ENCODE assay signal across 9 mouse cellular contexts in the genomic region with DNA sequence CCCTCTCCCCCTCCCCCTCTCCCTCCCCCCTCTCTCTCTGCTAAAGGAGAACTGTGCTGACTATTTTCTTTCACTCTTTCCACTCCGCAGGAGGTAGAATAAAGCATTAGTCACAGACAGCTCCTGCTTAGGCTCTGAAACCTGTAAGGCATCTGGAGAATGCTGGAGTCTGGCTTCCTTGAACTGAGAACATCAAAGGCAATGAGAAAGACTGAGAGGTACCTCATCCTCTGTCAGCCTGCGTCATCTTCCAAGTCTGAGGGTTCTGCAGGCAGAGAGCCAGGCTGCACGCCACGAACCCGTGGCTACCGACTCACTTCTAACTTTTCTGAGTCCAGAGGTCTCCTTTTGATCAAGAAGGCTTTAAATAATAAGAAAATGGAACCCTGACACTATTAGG. TPM values are rescaled to one million over a fixed set of nuclear protein-coding genes. Genes with fewer than 3 reads are reported as not detected.
DNase-seq lines count a peak whose midpoint lies in the region; ATAC-seq and TF ChIP-seq lines count a peak whose summit lies in the region.
"Had no signal": no experiment of that assay in that cellular context is flagged by ENCODE, and none has a peak within 500 bp of the region (broad histone marks: within the 10 kb centered on the region; RNA-seq: fewer than 3 reads in every experiment).

No protein-coding gene starts in this region.

- 0 out of 2 replicates have a peak, but pooled peaks have one; percentile 43 for ATAC-seq in midbrain, embryonic 13.5 days
- ATAC-seq in midbrain, postnatal 0 days (ENCODE audit: low FRiP score): no peak
- peak; percentile 56; the same call in 1 of the 2 replicates for ATAC-seq in midbrain, embryonic 16.5 days

- peaks cover 14% of the 10 kb centered on the region for H3K4me1 ChIP-seq in midbrain, embryonic 13.5 days (replicated peaks)
- H3K4me1 ChIP-seq in midbrain, postnatal 0 days (ENCODE audit: insufficient read depth, low read length): no peaks in the 10 kb centered on the region
- peaks cover 10% of the 10 kb centered on the region; the same call in 1 of the 2 replicates for H3K4me1 ChIP-seq in midbrain, embryonic 16.5 days (ENCODE audit: control insufficient read depth, insufficient read depth, low read length)

- WGBS in midbrain, embryonic 13.5 days: 11% methylated on average over 6 of the region's 6 CpGs
- 9% methylated on average over 6 of the region's 6 CpGs for WGBS in midbrain, postnatal 0 days
- WGBS in midbrain, embryonic 16.5 days: 4% methylated on average over 6 of the region's 6 CpGs

- H3K9me3 ChIP-seq in midbrain, embryonic 13.5 days: no peaks in the 10 kb centered on the region
- no peaks in the 10 kb centered on the region for H3K9me3 ChIP-seq in midbrain, postnatal 0 days (ENCODE audit: low read length)
- H3K9me3 ChIP-seq in midbrain, embryonic 16.5 days (replicated peaks; ENCODE audit: control insufficient read depth, low read length, poor library complexity, severe bottlenecking): no peaks in the 10 kb centered on the region

- no peak overlapping the region for H3K4me2 ChIP-seq in midbrain, embryonic 13.5 days (replicated peaks)
- H3K4me2 ChIP-seq in midbrain, postnatal 0 days (ENCODE audit: low read depth, low read length, poor library complexity, severe bottlenecking): no peak overlapping the region
- H3K4me2 ChIP-seq in midbrain, embryonic 16.5 days (ENCODE audit: low read length): no peak overlapping the region

- H3K9ac ChIP-seq in midbrain, embryonic 13.5 days (replicated peaks): no peak overlapping the region
- no peak overlapping the region for H3K9ac ChIP-seq in midbrain, postnatal 0 days (replicated peaks; ENCODE audit: low read length, poor library complexity, severe bottlenecking)
- no peak overlapping the region for H3K9ac ChIP-seq in midbrain, embryonic 16.5 days (ENCODE audit: low read depth, low read length)

- H3K4me3 ChIP-seq in midbrain, embryonic 13.5 days (replicated peaks): no peak overlapping the region
- no peak overlapping the region for H3K4me3 ChIP-seq in midbrain, postnatal 0 days (ENCODE audit: low read depth, low read length)
- H3K4me3 ChIP-seq in midbrain, embryonic 16.5 days (ENCODE audit: low read depth, low read length): no peak overlapping the region

- H3K27me3 ChIP-seq in midbrain, embryonic 13.5 days: no peaks in the 10 kb centered on the region
- no peaks in the 10 kb centered on the region for H3K27me3 ChIP-seq in midbrain, postnatal 0 days (ENCODE audit: insufficient read depth, low read length)
- no peaks in the 10 kb centered on the region for H3K27me3 ChIP-seq in midbrain, embryonic 16.5 days (ENCODE audit: control insufficient read depth, insufficient read depth, low read depth, low read length)

- no peak overlapping the region for H3K27ac ChIP-seq in midbrain, embryonic 13.5 days
- no peak overlapping the region for H3K27ac ChIP-seq in midbrain, postnatal 0 days (ENCODE audit: low read depth, low read length)
- no peak overlapping the region for H3K27ac ChIP-seq in midbrain, embryonic 16.5 days (ENCODE audit: low read length)

- peak; percentile 87 to 91 for DNase-seq in adrenal gland, adult (ENCODE audit: inconsistent age in 2 of 2, low spot score in 1 of 2)
- DNase-seq in adrenal gland, postnatal 4 days (ENCODE audit: low spot score in 2 of 2): no peak
- no peak for DNase-seq in midbrain, postnatal 0 days (ENCODE audit: low spot score)
- peak; percentile 57 for DNase-seq in embryo, embryonic 10.5 days (ENCODE audit: low spot score)
- DNase-seq in right cerebral cortex, postnatal 10 days (ENCODE audit: low spot score in 2 of 2): no peak
- no peak for DNase-seq in heart, adult 9 months (ENCODE audit: low spot score in 2 of 2)
- DNase-seq: kidney, postnatal 25 days had no signal

- no peaks in the 10 kb centered on the region for H3K36me3 ChIP-seq in midbrain, embryonic 13.5 days
- H3K36me3 ChIP-seq in midbrain, postnatal 0 days (ENCODE audit: insufficient read depth, low read length): no peaks in the 10 kb centered on the region
- H3K36me3 ChIP-seq in midbrain, embryonic 16.5 days (ENCODE audit: control insufficient read depth, insufficient read depth, low read length): no peaks in the 10 kb centered on the region

- TF ChIP-seq CTCF in midbrain, postnatal 0 days (IDR thresholded peaks at IDR 0.05): no peak

RNA-seq across cellular contexts. Expression of a gene that starts 20.5 kb away (rescaled TPM):
- total RNA-seq in adrenal gland, postnatal 4 days (2021): 10 to 100 TPM; 42.8 to 43.1 TPM
- polyA plus RNA-seq in midbrain, embryonic 13.5 days (2015; fragmentation: Nextera tagmentation; extraction: Ambion mirVana): 38.0 and 41.1 TPM in 2 replicates
- 50.7 and 77.7 TPM in 2 replicates for total RNA-seq in midbrain, postnatal 0 days (2014; rRNA removed)
- polyA plus RNA-seq in midbrain, postnatal 0 days (2015; fragmentation: Nextera tagmentation; extraction: Ambion mirVana): 46.2 and 49.9 TPM in 2 replicates
- 57.1 and 58.1 TPM in 2 replicates for polyA plus RNA-seq in midbrain, embryonic 16.5 days (2015; fragmentation: Nextera tagmentation; extraction: Ambion mirVana)

Comparison
In these comparisons a context has a peak if more than half of its experiments do, and no peak if none do; other contexts are left out.
1. DNase-seq: peak in adrenal gland, adult (2 of 2) and embryo, embryonic 10.5 days (single experiment); none in adrenal gland, postnatal 4 days (0 of 2), midbrain, postnatal 0 days (single experiment), right cerebral cortex, postnatal 10 days (0 of 2) and heart, adult 9 months (0 of 2).